ENCODE assay signal across 11 mouse cellular contexts in the genomic region with DNA sequence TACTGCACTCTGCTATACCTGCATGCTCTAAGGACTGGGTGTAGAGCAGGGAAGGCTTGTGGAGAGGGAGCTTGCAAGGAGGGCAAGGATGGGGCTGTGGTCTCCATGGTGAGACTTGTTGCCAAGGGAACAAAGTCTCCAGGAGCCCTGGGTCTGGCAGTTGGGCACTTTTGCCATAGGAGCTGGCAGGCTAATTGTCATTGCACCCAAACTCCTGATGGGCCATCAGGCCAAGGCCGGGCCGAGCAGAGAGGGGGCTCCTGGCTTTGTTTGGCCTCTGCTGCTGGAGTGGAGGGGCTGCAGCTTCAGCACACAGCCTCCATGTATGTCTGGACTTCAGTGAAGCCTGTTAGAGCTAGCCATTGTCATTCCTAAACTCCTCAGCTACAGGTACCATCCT. TPM values are rescaled to one million over a fixed set of nuclear protein-coding genes. Genes with fewer than 3 reads are reported as not detected.
"Had no signal": no experiment of that assay in that cellular context is flagged by ENCODE, and none has a peak within 500 bp of the region (broad histone marks: within the 10 kb centered on the region; RNA-seq: fewer than 3 reads in every experiment).

No protein-coding gene starts in this region.

- H3K9ac ChIP-seq: limb, embryonic 13.5 days; liver, embryonic 14.5 days; neural tube, embryonic 12.5 days had no signal

- H3K27ac ChIP-seq: limb, embryonic 13.5 days; liver, embryonic 14.5 days; neural tube, embryonic 12.5 days had no signal

- H3K9me3 ChIP-seq: limb, embryonic 13.5 days; neural tube, embryonic 12.5 days had no signal

- H3K36me3 ChIP-seq: limb, embryonic 13.5 days; neural tube, embryonic 12.5 days had no signal

- H3K4me3 ChIP-seq: limb, embryonic 13.5 days; neural tube, embryonic 12.5 days had no signal

- H3K4me2 ChIP-seq: limb, embryonic 13.5 days; neural tube, embryonic 12.5 days had no signal

- DNase-seq: layer of hippocampus, adult 9-11 months; layer of hippocampus, postnatal 36 days; lung, adult 18-20 months; thymus, postnatal 36 days had no signal

- H3K27me3 ChIP-seq: limb, embryonic 13.5 days; neural tube, embryonic 12.5 days had no signal

RNA-seq across cellular contexts. Expression of a gene that starts 6.3 kb away (rescaled TPM):
- total RNA-seq: layer of hippocampus, adult 18-20 months; layer of hippocampus, postnatal 36 days; liver, adult 2 months; megakaryocyte-erythroid progenitor cell, adult 5-6 weeks; neutrophil, adult 5-6 weeks had no signal
- polyA plus RNA-seq: limb, embryonic 13.5 days; liver, adult 2 months; liver, embryonic 14.5 days had no signal
